Mouse (Mus musculus) large intestine, adult 2 months (tissue): ENCODE data around the gene Begain. TPM values are rescaled to one million over a fixed set of nuclear protein-coding genes. Genes with fewer than 3 reads are reported as not detected.

Experiments used
- DNase-seq: peaks from one replicate; pipeline ENCODE4 v3.0.0-alpha.2; 2012; ENCODE audit warnings: low read depth, low spot score
- WGBS: fragments of 180-500 bp; shearing (Covaris S2); methylation state at CpG from one replicate; pipeline ENCODE4 v1.1.7; 2018; 5-methylcytosine and 5-hydroxymethylcytosine counted together
- polyA plus RNA-seq: library from polyadenylated mRNA; depleted of rRNA; stranded (reverse); fragments of >200 nt; gene quantifications from 2 replicates; pipeline ENCODE4 v1.2.3, GENCODE M21; 2012; rRNA removed

Begain gene
- polyA plus RNA-seq, 1 experiment = 1.3 TPM

GRCm38 (mm10) chr12:108985025-108985424 is 83.0 kb downstream of the Begain start:
- whole genome bisulfite sequencing = 86% methylated on average over 6 of the region's 6 CpGs
- DNase-seq = no peak

- WGBS = 39% methylated on average over 8 of the region's 8 CpGs
These were observed 83.5 kb downstream of the Begain start for GRCm38 (mm10) chr12:108984471-108984870.

GRCm38 (mm10) chr12:108983496-108983895 is 84.5 kb downstream of the Begain start:
- 87% methylated on average over 6 of the region's 6 CpGs for WGBS
- DNase-seq = no peak

More at GRCm38 (mm10) chr12:108984471-108984870, 83.5 kb downstream of the Begain start:
- DNase-seq = no peak

DNA sequence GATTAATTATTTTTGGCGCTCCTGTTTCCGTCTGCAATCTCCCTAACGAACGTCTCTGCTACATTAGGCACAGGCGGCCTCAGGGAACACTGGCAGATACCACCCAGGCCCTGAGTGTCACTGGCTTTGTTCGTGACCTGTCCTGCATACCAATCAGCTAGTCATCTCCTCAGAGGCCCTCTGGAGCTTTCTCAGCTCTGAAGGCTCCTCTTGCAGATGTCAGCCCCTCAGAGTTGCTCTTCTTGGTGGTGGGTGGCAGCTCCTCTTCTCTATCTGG is 85.4 kb downstream of the Begain start:
- WGBS = 92% methylated on average over 6 of the region's 6 CpGs
- no peak for DNase-seq

Other genes with a start within 250 kb of the Begain start
- gene Slc25a29, start 232.3 kb downstream of the Begain start, polyA plus RNA-seq = 4.0 and 6.5 TPM in 2 replicates
- gene Slc25a47, start 232.2 kb downstream of the Begain start, polyA plus RNA-seq = 7.7 and 8.0 TPM in 2 replicates
- 5.5 and 9.4 TPM in 2 replicates for gene Wdr25, start 174.6 kb downstream of the Begain start, polyA plus RNA-seq
- gene Wars, start 174.0 kb downstream of the Begain start, polyA plus RNA-seq = 123 and 126 TPM in 2 replicates